ENCODE assay signal across 8 mouse cellular contexts in genomic region chr4:9771103-9771474, GRCm38 (mm10).
DNase-seq lines count a peak whose midpoint lies in the region; ATAC-seq and TF ChIP-seq lines count a peak whose summit lies in the region.

No protein-coding gene starts in this region.

- under 1% methylated on average over 5 of the region's 5 CpGs for WGBS in lung, embryonic 16.5 days
- under 1% methylated on average over 5 of the region's 5 CpGs for WGBS in forebrain, postnatal 0 days
- WGBS in liver, embryonic 13.5 days (ENCODE audit: insufficient replicate concordance) = 0% methylated on average over 5 of the region's 5 CpGs

- peak overlapping the region; percentile 62 for H3K27ac ChIP-seq in lung, embryonic 16.5 days (ENCODE audit: low read length)
- H3K27ac ChIP-seq in forebrain, postnatal 0 days (ENCODE audit: low read depth, low read length) = no peak overlapping the region
- peak overlapping the region; percentile 80 for H3K27ac ChIP-seq in liver, embryonic 13.5 days

- TF ChIP-seq CTCF in forebrain, postnatal 0 days (IDR thresholded peaks at IDR 0.05; ENCODE audit: low read depth) = peak; percentile 51

- peak; percentile 73 for ATAC-seq in lung, embryonic 16.5 days (ENCODE audit: low read depth)
- peak; percentile 79 for ATAC-seq in forebrain, postnatal 0 days
- peak; percentile 39 for ATAC-seq in liver, embryonic 13.5 days (ENCODE audit: low read depth)

- H3K9ac ChIP-seq in lung, embryonic 16.5 days (ENCODE audit: low read length) = peak overlapping the region; percentile 73
- H3K9ac ChIP-seq in forebrain, postnatal 0 days = peak overlapping the region; percentile 49; the same call in 1 of the 2 replicates
- H3K9ac ChIP-seq in liver, embryonic 13.5 days = peak overlapping the region; percentile 76

- peak overlapping the region; percentile 59 for H3K4me3 ChIP-seq in lung, embryonic 16.5 days (ENCODE audit: low read length)
- peak overlapping the region; percentile 59 for H3K4me3 ChIP-seq in forebrain, postnatal 0 days (ENCODE audit: low read depth, low read length)
- peak overlapping the region; percentile 68 for H3K4me3 ChIP-seq in liver, embryonic 13.5 days (replicated peaks)

- no peak for DNase-seq in lung, postnatal 36 days
- peak; percentile 43 for DNase-seq in brain, embryonic 18.5 days (ENCODE audit: low read depth, low spot score)
- DNase-seq in forebrain, postnatal 0 days = peak; percentile 69
- DNase-seq in liver, embryonic 13.5 days = no peak
- DNase-seq in retina, postnatal 7 days (ENCODE audit: low read depth, low spot score) = peak; percentile 31
- DNase-seq in gastrocnemius, postnatal 14 days = no peak
- DNase-seq in urinary bladder, postnatal 36 days (ENCODE audit: low spot score in 2 of 2) = no peak

- no peaks in the 10 kb centered on the region for H3K9me3 ChIP-seq in lung, embryonic 16.5 days (ENCODE audit: control insufficient read depth, low read length)
- H3K9me3 ChIP-seq in forebrain, postnatal 0 days (ENCODE audit: low read length) = no peaks in the 10 kb centered on the region
- no peaks in the 10 kb centered on the region for H3K9me3 ChIP-seq in liver, embryonic 13.5 days (replicated peaks)

- H3K4me1 ChIP-seq in lung, embryonic 16.5 days (replicated peaks; ENCODE audit: control insufficient read depth, insufficient read depth, low read length) = 0 out of 2 replicates have a peak, but pooled peaks cover 2% of the 10 kb centered on the region
- H3K4me1 ChIP-seq in forebrain, postnatal 0 days (ENCODE audit: insufficient read depth) = no peaks in the 10 kb centered on the region
- H3K4me1 ChIP-seq in liver, embryonic 13.5 days (replicated peaks) = peaks cover 14% of the 10 kb centered on the region

- no peaks in the 10 kb centered on the region for H3K36me3 ChIP-seq in lung, embryonic 16.5 days (ENCODE audit: control insufficient read depth, insufficient read depth, low read length)
- H3K36me3 ChIP-seq in forebrain, postnatal 0 days (ENCODE audit: insufficient read depth) = no peaks in the 10 kb centered on the region
- H3K36me3 ChIP-seq in liver, embryonic 13.5 days = no peaks in the 10 kb centered on the region

- intact Hi-C loops in gastrocnemius, postnatal 14 days (cut with DNase I; ENCODE audit: low total_unique reads) = no loop called here

- H3K4me2 ChIP-seq in lung, embryonic 16.5 days (ENCODE audit: low read depth, low read length) = peak overlapping the region; percentile 95
- peak overlapping the region; percentile 100 for H3K4me2 ChIP-seq in forebrain, postnatal 0 days (ENCODE audit: low read depth)
- H3K4me2 ChIP-seq in liver, embryonic 13.5 days = peak overlapping the region; percentile 85

- no peaks in the 10 kb centered on the region for H3K27me3 ChIP-seq in lung, embryonic 16.5 days (ENCODE audit: control insufficient read depth, insufficient read depth, low read depth, low read length)
- H3K27me3 ChIP-seq in forebrain, postnatal 0 days (ENCODE audit: insufficient read depth, low read length) = no peaks in the 10 kb centered on the region
- H3K27me3 ChIP-seq in liver, embryonic 13.5 days = no peaks in the 10 kb centered on the region

Comparison
In these comparisons a context has a peak if more than half of its experiments do, and no peak if none do; other contexts are left out.
1. DNase-seq: peak in brain, embryonic 18.5 days (single experiment), forebrain, postnatal 0 days (single experiment) and retina, postnatal 7 days (single experiment); none in lung, postnatal 36 days (single experiment), liver, embryonic 13.5 days (single experiment), gastrocnemius, postnatal 14 days (single experiment) and urinary bladder, postnatal 36 days (0 of 2).
2. Peak in every context shown above with its lines, with median percentiles within 50 percentile points of each other: ATAC-seq, H3K4me2 ChIP-seq, H3K4me3 ChIP-seq and H3K9ac ChIP-seq.